Mouse (Mus musculus) hindbrain, embryonic 12.5 days (tissue): ENCODE measurements around the gene Dlgap4. TPM values are rescaled to one million over a fixed set of nuclear protein-coding genes. Genes with fewer than 3 reads are reported as not detected.

ENCODE experiments used
- ATAC-seq: fragments of 200-750 bp; cut with Nextera tagmentation; 2 replicates; pipeline ENCODE4 v1.8.0; 2017; ENCODE audit warnings: moderate TSS enrichment; ENCODE audit not compliant: low FRiP score
- H3K27ac ChIP-seq: fragments of 300-500 bp; sonication (generic); 2 replicates; pipeline ENCODE4 v1.5.1; 2016; ENCODE audit warnings: mild to moderate bottlenecking
- H3K27me3 ChIP-seq: fragments of 300-500 bp; sonication (generic); 2 replicates; pipeline ENCODE4 v1.6.1; 2016; ENCODE audit warnings: mild to moderate bottlenecking
- H3K36me3 ChIP-seq: fragments of 300-500 bp; sonication (generic); 2 replicates; pipeline ENCODE4 v1.6.1; 2016; ENCODE audit warnings: mild to moderate bottlenecking
- H3K4me1 ChIP-seq: fragments of 300-500 bp; sonication (generic); 2 replicates; pipeline ENCODE4 v1.6.1; 2016
- H3K4me2 ChIP-seq: fragments of 300-500 bp; sonication (generic); replicated peaks from 2 replicates; pipeline ENCODE4 v1.6.1; 2016; ENCODE audit warnings: mild to moderate bottlenecking
- H3K4me3 ChIP-seq: fragments of 300-500 bp; sonication (generic); 2 replicates; pipeline ENCODE4 v1.5.1; 2016; ENCODE audit warnings: mild to moderate bottlenecking
- H3K9ac ChIP-seq: fragments of 300-500 bp; sonication (generic); 2 replicates; pipeline ENCODE4 v1.6.1; 2016; ENCODE audit warnings: mild to moderate bottlenecking, moderate library complexity
- H3K9me3 ChIP-seq: fragments of 300-500 bp; sonication (generic); replicated peaks from 2 replicates; pipeline ENCODE4 v1.6.1; 2016; ENCODE audit warnings: mild to moderate bottlenecking
- WGBS: fragments of 180-500 bp; shearing (Covaris S2); methylation state at CpG from one replicate; pipeline ENCODE4 v1.1.7; 2016; 5-methylcytosine and 5-hydroxymethylcytosine counted together
- polyA plus RNA-seq: library from polyadenylated mRNA; unstranded; fragments of >200 nt; fragmentation: Nextera tagmentation; extraction: Ambion mirVana; gene quantifications from 2 replicates; pipeline ENCODE4 v1.2.1, GENCODE M21; 2016

The Dlgap4 gene
- polyA plus RNA-seq, 1 experiment from 2014 or later: 202 TPM

DNA sequence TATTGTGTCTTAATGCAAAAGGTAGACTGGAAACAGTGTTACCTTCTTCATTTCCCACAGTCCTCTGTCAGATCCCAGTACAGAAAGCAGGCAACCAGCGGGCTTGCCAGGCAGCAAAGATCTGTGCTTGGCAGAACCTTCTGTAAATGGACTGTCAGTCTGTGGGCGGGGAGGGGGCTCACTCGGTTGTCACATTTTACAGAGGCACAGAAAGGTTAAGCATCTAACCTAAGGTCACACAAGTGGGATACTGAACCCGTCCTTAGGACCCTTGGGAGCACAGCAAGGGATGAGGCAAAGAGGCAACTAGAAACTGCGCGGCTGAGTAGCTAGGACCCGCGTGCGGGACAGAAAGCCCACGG, 106.8 kb downstream of the Dlgap4 start:
- Histone ChIP-seq H3K9me3 (no peaks in the 10 kb centered on the region), H3K4me2 (peak overlapping the region; percentile 83), H3K27ac (peak overlapping the region; percentile 94), H3K27me3 (no peaks in the 10 kb centered on the region), H3K4me1 (peaks cover 60% of the 10 kb centered on the region), H3K9ac (peak overlapping the region; percentile 99), H3K4me3 (peak overlapping the region; percentile 96), H3K36me3 (no peaks in the 10 kb centered on the region)
- 2% methylated on average over 10 of the region's 10 CpGs for WGBS
- ATAC-seq: no peak

GRCm38 (mm10) chr2:156720675-156721553, 107.4 kb downstream of the Dlgap4 start:
- no peaks in the 10 kb centered on the region for H3K36me3 ChIP-seq
- under 1% methylated on average over 95 of the region's 114 CpGs for WGBS
- H3K4me2 ChIP-seq: peak overlapping the region; percentile 83
- peaks cover 67% of the 10 kb centered on the region for H3K4me1 ChIP-seq
- peak overlapping the region; percentile 99 for H3K9ac ChIP-seq
- H3K27ac ChIP-seq: peak overlapping the region; percentile 94
- no peaks in the 10 kb centered on the region for H3K27me3 ChIP-seq
- H3K4me3 ChIP-seq: peak overlapping the region; percentile 96
- no peaks in the 10 kb centered on the region for H3K9me3 ChIP-seq
- peak; percentile 88 for ATAC-seq

DNA sequence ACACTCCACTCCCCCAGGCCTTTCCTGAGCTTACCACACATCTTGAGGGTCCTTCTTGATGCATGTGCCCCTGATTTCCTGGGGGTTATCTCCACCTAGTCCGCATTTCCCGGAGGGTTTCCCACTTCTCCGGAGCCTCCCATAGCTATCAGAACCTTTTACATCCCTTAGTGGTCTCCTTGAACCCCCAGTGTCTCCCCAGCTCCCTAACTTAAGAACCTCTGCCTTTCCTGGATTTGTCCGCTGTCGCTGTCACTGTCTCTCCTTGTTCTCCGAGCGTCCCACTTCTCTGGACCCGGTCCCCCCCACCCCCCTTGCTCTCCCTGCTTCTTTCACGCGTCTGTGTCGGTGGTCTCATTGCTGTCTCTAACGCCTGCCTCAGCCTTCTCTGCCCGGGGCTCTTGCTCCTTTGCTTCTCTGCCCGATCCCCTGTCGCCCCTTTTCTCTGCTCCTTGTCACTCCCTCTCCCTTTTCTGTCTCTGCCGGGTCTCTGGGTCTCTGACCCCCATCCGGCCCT, 108.1 kb downstream of the Dlgap4 start:
- ATAC-seq: peak; percentile 18; the same call in 1 of the 2 replicates

DNA sequence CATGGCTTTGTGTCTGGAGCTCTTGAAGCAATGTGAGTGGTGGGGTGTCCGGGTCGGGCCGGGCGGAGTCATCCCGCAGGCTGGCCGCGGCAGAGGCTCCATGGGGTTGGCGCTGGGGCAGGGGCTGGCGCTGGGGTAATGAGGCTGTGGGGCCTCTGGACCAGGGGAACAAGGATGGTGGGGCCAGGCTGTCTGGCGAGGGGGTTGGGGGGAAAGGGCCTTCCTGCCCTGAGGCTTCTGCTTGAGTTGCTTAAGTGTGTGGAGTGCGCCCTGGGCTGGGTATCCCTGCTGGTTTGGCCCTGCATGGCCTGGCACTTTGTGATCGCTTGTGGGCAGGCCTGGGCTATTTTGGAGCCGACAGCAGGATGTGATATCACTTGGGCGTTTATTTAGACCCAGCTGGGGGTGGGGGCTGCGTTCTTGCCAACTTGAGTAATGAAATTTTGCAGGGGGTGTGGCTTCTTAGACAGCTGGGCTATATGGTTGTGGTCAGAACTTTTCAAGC, 108.6 kb downstream of the Dlgap4 start:
- peak overlapping the region; percentile 94 for H3K27ac ChIP-seq
- H3K4me1 ChIP-seq: peaks cover 73% of the 10 kb centered on the region
- 2% methylated on average over 15 of the region's 15 CpGs for WGBS
- ATAC-seq: peak; percentile 24
- H3K9ac ChIP-seq: peak overlapping the region; percentile 99
- no peaks in the 10 kb centered on the region for H3K36me3 ChIP-seq
- H3K27me3 ChIP-seq: no peaks in the 10 kb centered on the region
- H3K9me3 ChIP-seq: no peaks in the 10 kb centered on the region
- peak overlapping the region; percentile 96 for H3K4me3 ChIP-seq
- peak overlapping the region; percentile 83 for H3K4me2 ChIP-seq

More for the DNA sequence above, 108.1 kb downstream of the Dlgap4 start:
- Histone ChIP-seq H3K27me3 (no peaks in the 10 kb centered on the region), H3K4me2 (peak overlapping the region; percentile 83), H3K4me3 (peak overlapping the region; percentile 96), H3K9ac (peak overlapping the region; percentile 99), H3K36me3 (no peaks in the 10 kb centered on the region), H3K27ac (peak overlapping the region; percentile 94), H3K4me1 (peaks cover 73% of the 10 kb centered on the region), H3K9me3 (no peaks in the 10 kb centered on the region)
- WGBS: under 1% methylated on average over 17 of the region's 17 CpGs

DNA sequence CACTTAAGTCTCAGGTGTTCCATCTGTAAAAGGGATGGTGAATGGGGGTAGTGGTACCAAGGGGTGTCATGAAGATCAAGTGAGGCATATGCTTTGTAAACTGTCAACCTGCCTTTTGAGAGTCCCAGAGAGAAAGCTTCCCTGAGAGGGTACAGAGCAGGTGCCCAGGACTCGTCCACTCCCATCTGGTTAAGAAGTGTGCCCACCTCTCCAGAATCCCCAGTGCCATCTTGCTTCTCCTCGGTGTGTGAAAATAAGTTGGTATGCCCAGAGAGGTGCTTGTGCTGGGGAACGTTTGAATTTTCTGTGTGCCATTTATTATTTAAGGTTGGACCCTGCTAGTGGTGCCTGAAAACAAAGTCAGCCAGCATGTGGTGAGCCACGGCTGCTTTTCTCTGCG, 109.2 kb downstream of the Dlgap4 start:
- Histone ChIP-seq H3K27me3 (no peaks in the 10 kb centered on the region), H3K36me3 (no peaks in the 10 kb centered on the region), H3K4me3 (peak overlapping the region; percentile 96), H3K4me1 (peaks cover 69% of the 10 kb centered on the region), H3K4me2 (peak overlapping the region; percentile 83), H3K9me3 (no peaks in the 10 kb centered on the region), H3K27ac (peak overlapping the region; percentile 94), H3K9ac (peak overlapping the region; percentile 99)
- no peak for ATAC-seq
- 45% methylated on average over 5 of the region's 5 CpGs for WGBS

GRCm38 (mm10) chr2:156723899-156724523, 110.5 kb downstream of the Dlgap4 start:
- no peak for ATAC-seq
- peak overlapping the region; percentile 83 for H3K4me2 ChIP-seq
- peaks cover 58% of the 10 kb centered on the region for H3K4me1 ChIP-seq
- no peaks in the 10 kb centered on the region for H3K27me3 ChIP-seq
- WGBS: 74% methylated on average over 1 of the region's 1 CpGs
- no peaks in the 10 kb centered on the region for H3K9me3 ChIP-seq
- H3K4me3 ChIP-seq: no peak overlapping the region
- no peaks in the 10 kb centered on the region for H3K36me3 ChIP-seq
- H3K27ac ChIP-seq: no peak overlapping the region
- peak overlapping the region; percentile 3; the same call in 1 of the 2 replicates for H3K9ac ChIP-seq

DNA sequence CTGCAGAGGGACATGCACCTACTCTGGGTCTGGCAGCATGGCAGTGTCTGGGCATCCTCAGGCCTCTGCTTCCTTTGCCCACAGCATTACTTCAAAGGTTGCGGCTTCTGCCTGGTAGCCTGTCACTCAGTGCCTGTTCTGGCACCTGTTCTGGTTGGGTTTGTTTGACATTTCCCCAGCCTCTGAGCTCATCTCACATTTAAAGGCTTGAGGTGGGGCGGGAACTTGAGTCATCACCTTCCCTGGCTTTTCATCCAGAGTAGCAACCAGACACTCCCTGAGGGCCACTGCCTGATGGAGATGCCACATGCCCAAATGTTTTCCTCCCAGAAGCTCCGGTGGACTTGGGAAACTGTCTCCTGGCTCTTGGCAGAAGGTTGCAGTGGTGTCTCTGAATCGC, 111.4 kb downstream of the Dlgap4 start:
- Histone ChIP-seq H3K4me3 (no peak overlapping the region), H3K9ac (peak overlapping the region; percentile 38; the same call in 1 of the 2 replicates), H3K4me1 (peaks cover 60% of the 10 kb centered on the region), H3K27me3 (no peaks in the 10 kb centered on the region), H3K36me3 (no peaks in the 10 kb centered on the region), H3K27ac (no peak overlapping the region), H3K4me2 (peak overlapping the region; percentile 31; the same call in 1 of the 2 replicates), H3K9me3 (no peaks in the 10 kb centered on the region)
- WGBS: 70% methylated on average over 4 of the region's 4 CpGs
- no peak for ATAC-seq

DNA sequence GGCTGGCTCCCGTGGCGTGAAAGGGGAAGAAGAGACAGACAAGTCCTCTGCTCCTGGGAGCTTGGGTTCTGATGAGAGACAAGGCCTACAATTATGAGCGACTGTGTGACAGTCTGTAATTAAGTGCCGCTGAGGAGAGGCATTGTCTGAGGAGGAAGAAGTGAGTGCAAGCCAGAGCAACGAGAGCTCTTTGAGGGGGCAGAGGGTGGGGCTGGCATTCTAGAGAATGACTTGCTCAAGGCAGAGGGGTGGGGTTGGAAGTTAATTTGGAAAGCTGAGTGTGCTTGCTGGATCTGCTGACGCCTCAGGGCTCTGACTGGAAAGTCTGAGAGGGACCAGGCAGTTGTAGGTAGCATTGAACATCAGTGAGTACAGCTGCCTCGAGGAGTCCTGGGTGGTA, 112.8 kb downstream of the Dlgap4 start:
- H3K4me2 ChIP-seq: peak overlapping the region; percentile 31
- H3K4me3 ChIP-seq: 0 out of 2 replicates have a peak overlapping the region, but pooled peaks have one; percentile 5
- ATAC-seq: no peak
- H3K27ac ChIP-seq: peak overlapping the region; percentile 49
- no peaks in the 10 kb centered on the region for H3K27me3 ChIP-seq
- WGBS: 18% methylated on average over 7 of the region's 7 CpGs
- H3K9me3 ChIP-seq: no peaks in the 10 kb centered on the region
- peaks cover 61% of the 10 kb centered on the region for H3K4me1 ChIP-seq
- no peaks in the 10 kb centered on the region; the same call in 1 of the 2 replicates for H3K36me3 ChIP-seq
- peak overlapping the region; percentile 3; the same call in 1 of the 2 replicates for H3K9ac ChIP-seq

DNA sequence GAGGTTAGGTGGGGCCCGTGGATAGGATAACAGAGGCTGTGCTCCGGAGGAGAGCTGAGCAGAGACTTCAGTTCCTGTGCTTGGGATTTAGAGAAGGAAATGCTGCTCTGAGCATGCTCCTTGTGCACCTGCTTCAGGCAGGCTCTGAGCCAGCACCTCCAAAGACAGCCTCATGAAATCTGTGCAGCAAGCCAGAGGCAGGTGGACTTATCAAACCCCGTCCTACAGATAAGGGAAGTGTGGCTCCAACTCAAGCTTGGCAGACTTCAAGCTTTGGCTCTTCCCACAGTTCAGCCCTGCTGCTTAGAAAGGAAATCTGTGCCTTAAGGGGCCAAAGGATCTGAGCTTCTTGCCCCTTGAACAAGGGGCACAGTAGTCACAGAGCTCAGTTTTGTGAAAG, 113.4 kb downstream of the Dlgap4 start:
- H3K9ac ChIP-seq: 0 out of 2 replicates have a peak overlapping the region, but pooled peaks have one; percentile 3
- 63% methylated on average over 3 of the region's 3 CpGs for WGBS
- H3K36me3 ChIP-seq: no peaks in the 10 kb centered on the region; the same call in 1 of the 2 replicates
- H3K27ac ChIP-seq: peak overlapping the region; percentile 49
- H3K4me3 ChIP-seq: no peak overlapping the region
- peak overlapping the region; percentile 31 for H3K4me2 ChIP-seq
- no peaks in the 10 kb centered on the region for H3K9me3 ChIP-seq
- H3K27me3 ChIP-seq: no peaks in the 10 kb centered on the region
- no peak for ATAC-seq
- H3K4me1 ChIP-seq: peaks cover 66% of the 10 kb centered on the region

- Histone ChIP-seq H3K27ac (peak overlapping the region; percentile 40; the same call in 1 of the 2 replicates), H3K9ac (no peak overlapping the region), H3K4me1 (peaks cover 54% of the 10 kb centered on the region), H3K36me3 (no peaks in the 10 kb centered on the region; the same call in 1 of the 2 replicates), H3K9me3 (no peaks in the 10 kb centered on the region), H3K4me3 (no peak overlapping the region), H3K27me3 (no peaks in the 10 kb centered on the region), H3K4me2 (no peak overlapping the region)
- ATAC-seq: 0 out of 2 replicates have a peak, but pooled peaks have one; percentile 15
- 61% methylated on average over 8 of the region's 10 CpGs for WGBS
These were observed 116.3 kb downstream of the Dlgap4 start for GRCm38 (mm10) chr2:156729537-156730469.

GRCm38 (mm10) chr2:156730501-156730921, 117.0 kb downstream of the Dlgap4 start:
- Histone ChIP-seq H3K9me3 (no peaks in the 10 kb centered on the region), H3K36me3 (no peaks in the 10 kb centered on the region; the same call in 1 of the 2 replicates), H3K4me2 (no peak overlapping the region), H3K9ac (no peak overlapping the region), H3K27me3 (no peaks in the 10 kb centered on the region), H3K27ac (peak overlapping the region; percentile 40; the same call in 1 of the 2 replicates), H3K4me3 (no peak overlapping the region), H3K4me1 (peaks cover 52% of the 10 kb centered on the region)
- WGBS: 87% methylated on average over 12 of the region's 12 CpGs
- 0 out of 2 replicates have a peak, but pooled peaks have one; percentile 35 for ATAC-seq
